ENCODE assay signal across 33 mouse cellular contexts in the genomic region with DNA sequence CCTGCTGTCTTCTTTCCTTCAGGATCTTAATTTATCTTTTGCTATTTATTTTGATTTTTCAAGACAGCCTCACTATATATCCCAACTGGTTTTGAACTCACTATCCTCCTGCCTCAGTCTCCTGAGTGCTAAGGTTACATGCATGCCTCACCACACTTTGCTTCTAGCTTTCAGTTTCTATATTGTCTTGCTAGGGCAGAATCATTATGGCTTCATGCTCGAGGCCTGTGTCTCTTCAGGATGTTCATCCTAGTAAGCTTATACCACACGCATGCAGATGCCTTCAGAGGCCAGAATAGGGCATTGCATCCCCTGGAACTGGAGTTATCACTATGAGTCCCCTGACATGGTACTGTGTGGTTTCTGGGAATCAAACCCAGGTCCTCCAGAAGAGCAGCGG. TPM values are rescaled to one million over a fixed set of nuclear protein-coding genes. Genes with fewer than 3 reads are reported as not detected.
DNase-seq lines count a peak whose midpoint lies in the region; ATAC-seq lines count a peak whose summit lies in the region.
"Had no signal": no experiment of that assay in that cellular context is flagged by ENCODE, and none has a peak within 500 bp of the region (broad histone marks: within the 10 kb centered on the region; RNA-seq: fewer than 3 reads in every experiment).

No protein-coding gene starts in this region.

- H3K4me1 ChIP-seq in heart, embryonic 12.5 days (replicated peaks), result no peaks in the 10 kb centered on the region
- H3K4me1 ChIP-seq in midbrain, embryonic 10.5 days, result no peaks in the 10 kb centered on the region
- H3K4me1 ChIP-seq: embryonic facial prominence, embryonic 13.5 days; forebrain, embryonic 12.5 days; forebrain, embryonic 15.5 days; heart, embryonic 15.5 days; intestine, embryonic 15.5 days had no signal

- H3K36me3 ChIP-seq in heart, embryonic 12.5 days, result no peaks in the 10 kb centered on the region
- no peaks in the 10 kb centered on the region for H3K36me3 ChIP-seq in midbrain, embryonic 10.5 days
- H3K36me3 ChIP-seq: embryonic facial prominence, embryonic 10.5 days; embryonic facial prominence, embryonic 13.5 days; forebrain, embryonic 12.5 days; forebrain, embryonic 15.5 days; G1E; heart, embryonic 15.5 days; intestine, embryonic 15.5 days had no signal

- H3K27ac ChIP-seq in heart, embryonic 12.5 days (ENCODE audit: poor library complexity, severe bottlenecking), result no peak overlapping the region
- no peak overlapping the region for H3K27ac ChIP-seq in midbrain, embryonic 10.5 days (replicated peaks)
- H3K27ac ChIP-seq: embryonic facial prominence, embryonic 10.5 days; embryonic facial prominence, embryonic 13.5 days; forebrain, embryonic 12.5 days; forebrain, embryonic 15.5 days; heart, embryonic 15.5 days; hindbrain, embryonic 14.5 days; hindbrain, postnatal 0 days; intestine, embryonic 15.5 days had no signal

- no peak overlapping the region for H3K4me3 ChIP-seq in heart, embryonic 12.5 days
- no peak overlapping the region for H3K4me3 ChIP-seq in midbrain, embryonic 10.5 days
- H3K4me3 ChIP-seq: embryonic facial prominence, embryonic 10.5 days; embryonic facial prominence, embryonic 13.5 days; erythroblast, embryonic 14.5 days; forebrain, embryonic 12.5 days; forebrain, embryonic 15.5 days; heart, embryonic 15.5 days; intestine, embryonic 15.5 days had no signal

- no peak overlapping the region for H3K4me2 ChIP-seq in heart, embryonic 12.5 days
- H3K4me2 ChIP-seq: embryonic facial prominence, embryonic 13.5 days; forebrain, embryonic 12.5 days; forebrain, embryonic 15.5 days; heart, embryonic 11.5 days; heart, embryonic 15.5 days; hindbrain, embryonic 14.5 days; intestine, embryonic 15.5 days had no signal

- peaks cover 32% of the 10 kb centered on the region for H3K27me3 ChIP-seq in heart, embryonic 12.5 days (replicated peaks)
- H3K27me3 ChIP-seq in midbrain, embryonic 10.5 days (ENCODE audit: low read depth, poor library complexity, severe bottlenecking), result no peaks in the 10 kb centered on the region
- H3K27me3 ChIP-seq: embryonic facial prominence, embryonic 13.5 days; forebrain, embryonic 12.5 days; forebrain, embryonic 15.5 days; intestine, embryonic 15.5 days had no signal

- no peaks in the 10 kb centered on the region for H3K9me3 ChIP-seq in heart, embryonic 12.5 days (replicated peaks)
- H3K9me3 ChIP-seq in midbrain, embryonic 10.5 days (replicated peaks), result no peaks in the 10 kb centered on the region
- H3K9me3 ChIP-seq: embryonic facial prominence, embryonic 10.5 days; embryonic facial prominence, embryonic 13.5 days; forebrain, embryonic 12.5 days; forebrain, embryonic 15.5 days; G1E; heart, embryonic 15.5 days; intestine, embryonic 15.5 days had no signal

- no peak overlapping the region for H3K9ac ChIP-seq in heart, embryonic 12.5 days
- H3K9ac ChIP-seq: embryonic facial prominence, embryonic 13.5 days; forebrain, embryonic 12.5 days; forebrain, embryonic 15.5 days; heart, embryonic 15.5 days; hindbrain, embryonic 14.5 days; intestine, embryonic 15.5 days had no signal

- no peak for DNase-seq in layer of hippocampus, postnatal 14 days (ENCODE audit: low spot score in 2 of 2)
- no peak for DNase-seq in midbrain, embryonic 10.5 days (ENCODE audit: low spot score)
- DNase-seq in layer of hippocampus, postnatal 10 days (ENCODE audit: low spot score in 2 of 2), result no peak
- DNase-seq: adrenal gland, postnatal 10 days; adrenal gland, postnatal 36 days; cerebellum, adult 18-20 months; cerebellum, adult 9-11 months; cerebellum, postnatal 25 days; embryo, embryonic 11 days; gastrocnemius, postnatal 25 days; heart, postnatal 10 days; heart, postnatal 4 days; kidney, adult 11 months had no signal

- 67% methylated on average over 3 of the region's 3 CpGs for WGBS in heart, embryonic 12.5 days
- 75% methylated on average over 3 of the region's 3 CpGs for WGBS in midbrain, embryonic 10.5 days

- peak; percentile 74 for ATAC-seq in CD4-positive, CD25-positive, alpha-beta regulatory T cell, adult 4 months
- peak; percentile 19; the same call in 1 of the 2 replicates for ATAC-seq in common myeloid progenitor, adult 5-6 weeks (replicated peaks; ENCODE audit: low read depth, poor library complexity, severe bottlenecking)
- ATAC-seq in inflammation-experienced regulatory T-cells, adult 6 months, result peak; percentile 70
- peak; percentile 55 for ATAC-seq in neutrophil, adult 5-6 weeks (ENCODE audit: extremely low read depth, insufficient number of reproducible peaks, low FRiP score, poor library complexity, severe bottlenecking)
- no peak for ATAC-seq in heart, embryonic 12.5 days (ENCODE audit: insufficient number of reproducible peaks, low FRiP score)
- ATAC-seq: forebrain, embryonic 15.5 days; hindbrain, postnatal 0 days; intestine, embryonic 15.5 days; Patski had no signal

RNA-seq across cellular contexts. Expression of a gene that starts 19.1 kb away (rescaled TPM):
- polyA plus RNA-seq in CD4-positive, CD25-positive, alpha-beta regulatory T cell, adult 4 months (2017; shearing (Covaris generic)), result 100 to 1,000 TPM in 1 of 2 experiments, 10 to 100 TPM in 1; 90.4 to 125 TPM
- not detected in 2 replicates for total RNA-seq in common myeloid progenitor, adult 5-6 weeks (2017)
- polyA plus RNA-seq in inflammation-experienced regulatory T-cells, adult 6 months (2017; shearing (Covaris generic)), result 100 to 1,000 TPM in 2 of 3 experiments, 10 to 100 TPM in 1; 42.1 to 112 (median 100) TPM
- 73.4 and 82.4 TPM in 2 replicates for total RNA-seq in neutrophil, adult 5-6 weeks (2017)
- polyA plus RNA-seq in heart, embryonic 12.5 days (2016; fragmentation: Nextera tagmentation; extraction: Ambion mirVana), result not detected in 2 replicates
- not detected for total RNA-seq in layer of hippocampus, postnatal 14 days (2021)
- not detected in 2 replicates for polyA plus RNA-seq in midbrain, embryonic 10.5 days (2016; fragmentation: Nextera tagmentation; extraction: Ambion mirVana)
- total RNA-seq in layer of hippocampus, postnatal 10 days (2021), result under 1 TPM in 1 of 2 experiments, not detected in 1; 0.27 TPM
- total RNA-seq: adrenal gland, postnatal 36 days; G1E; gastrocnemius, adult 8-10 months; gastrocnemius, postnatal 25 days; heart, postnatal 10 days; heart, postnatal 4 days; hindbrain, postnatal 0 days had no signal
- polyA plus RNA-seq: C2C12; embryonic facial prominence, embryonic 10.5 days; embryonic facial prominence, embryonic 13.5 days; erythroblast, embryonic 14.5 days; forebrain, embryonic 12.5 days; forebrain, embryonic 15.5 days; G1E; heart, embryonic 11.5 days; hindbrain, embryonic 11.5 days; hindbrain, embryonic 14.5 days; hindbrain, postnatal 0 days; Patski had no signal

RNA-seq across cellular contexts. Expression of a gene that starts 27.8 kb away (rescaled TPM):
- 100 to 1,000 TPM; 183 to 184 TPM for polyA plus RNA-seq in CD4-positive, CD25-positive, alpha-beta regulatory T cell, adult 4 months (2017; shearing (Covaris generic))
- 113 TPM in 2 replicates for total RNA-seq in common myeloid progenitor, adult 5-6 weeks (2017)
- polyA plus RNA-seq in inflammation-experienced regulatory T-cells, adult 6 months (2017; shearing (Covaris generic)), result 100 to 1,000 TPM; 178 to 199 (median 188) TPM
- total RNA-seq in neutrophil, adult 5-6 weeks (2017), result 113 and 123 TPM in 2 replicates
- 164 and 166 TPM in 2 replicates for polyA plus RNA-seq in heart, embryonic 12.5 days (2016; fragmentation: Nextera tagmentation; extraction: Ambion mirVana)
- 100 to 1,000 TPM; 165 to 175 TPM for total RNA-seq in layer of hippocampus, postnatal 14 days (2021)
- polyA plus RNA-seq in midbrain, embryonic 10.5 days (2016; fragmentation: Nextera tagmentation; extraction: Ambion mirVana), result 77.0 and 90.5 TPM in 2 replicates
- total RNA-seq in layer of hippocampus, postnatal 10 days (2021), result 100 to 1,000 TPM; 147 to 163 TPM

RNA-seq across cellular contexts. Expression of a gene that starts 56.0 kb away (rescaled TPM):
- polyA plus RNA-seq in CD4-positive, CD25-positive, alpha-beta regulatory T cell, adult 4 months (2017; shearing (Covaris generic)), result 100 to 1,000 TPM; 129 to 135 TPM
- 20.8 and 32.2 TPM in 2 replicates for total RNA-seq in common myeloid progenitor, adult 5-6 weeks (2017)
- 100 to 1,000 TPM; 111 to 145 (median 111) TPM for polyA plus RNA-seq in inflammation-experienced regulatory T-cells, adult 6 months (2017; shearing (Covaris generic))
- total RNA-seq in neutrophil, adult 5-6 weeks (2017), result 48.1 and 73.9 TPM in 2 replicates
- polyA plus RNA-seq in heart, embryonic 12.5 days (2016; fragmentation: Nextera tagmentation; extraction: Ambion mirVana), result 69.6 and 73.6 TPM in 2 replicates
- 10 to 100 TPM; 55.7 to 58.9 TPM for total RNA-seq in layer of hippocampus, postnatal 14 days (2021)
- 67.1 and 81.1 TPM in 2 replicates for polyA plus RNA-seq in midbrain, embryonic 10.5 days (2016; fragmentation: Nextera tagmentation; extraction: Ambion mirVana)
- total RNA-seq in layer of hippocampus, postnatal 10 days (2021), result 10 to 100 TPM; 64.9 to 67.6 TPM

Comparison
In these comparisons a context has a peak if more than half of its experiments do, and no peak if none do; other contexts are left out.
1. RNA of a gene that starts 19.1 kb away (total RNA-seq): 73.4 to 82.4 TPM in neutrophil, adult 5-6 weeks; 0.27 TPM in layer of hippocampus, postnatal 10 days, not detected in layer of hippocampus, postnatal 14 days and not detected in common myeloid progenitor, adult 5-6 weeks; every median in the first group is over 10 times any median in the second.